Mouse (Mus musculus): ENCODE measurements at regions not wholly inside any gene's neighbourhood (a gene's known extent, or its start where the extent isn't known, plus 50 kb on each side); places are given as distances from the start of the nearest gene placed in this dataset.

GRCm38 (mm10) chr3:149846941-149847539 lies 856.7 kb upstream of the Adgrl2 start:
- Histone ChIP-seq H3K9ac (ENCODE audit: low read depth, low read length) (no peak overlapping the region), H3K27ac (no peak overlapping the region), H3K4me1 (ENCODE audit: control insufficient read depth, insufficient read depth, low read length) (no peaks in the 10 kb centered on the region), H3K79me2 (replicated peaks; ENCODE audit: control insufficient read depth, insufficient read depth, low read length) (no peaks in the 10 kb centered on the region), H3K4me3 (no peak overlapping the region), H3K36me3 (ENCODE audit: control insufficient read depth, insufficient read depth, low read length) (no peaks in the 10 kb centered on the region), H3K27me3 (ENCODE audit: control insufficient read depth, insufficient read depth, low read length) (no peaks in the 10 kb centered on the region)
- no peak for DNase-seq
- WGBS = 83% methylated on average over 7 of the region's 7 CpGs
- intact Hi-C loops (cut with DNase I) = no loop called here
- TF ChIP-seq POLR2A (IDR thresholded peaks at IDR 0.05; ENCODE audit: insufficient read depth, low read depth, low read length) (no peak), EP300 (IDR thresholded peaks at IDR 0.05; ENCODE audit: insufficient read depth, low read depth, low read length) (no peak), CTCF (IDR thresholded peaks at IDR 0.05) (no peak)

GRCm38 (mm10) chr3:149845826-149846486 lies 855.6 kb upstream of the Adgrl2 start:
- H3K4me1 ChIP-seq (ENCODE audit: control insufficient read depth, insufficient read depth, low read length) = no peaks in the 10 kb centered on the region
- 50% methylated on average over 3 of the region's 3 CpGs for WGBS
- intact Hi-C loops (cut with DNase I) = no loop called here
- TF ChIP-seq EP300 (IDR thresholded peaks at IDR 0.05; ENCODE audit: insufficient read depth, low read depth, low read length) (no peak), CTCF (IDR thresholded peaks at IDR 0.05) (no peak), POLR2A (IDR thresholded peaks at IDR 0.05; ENCODE audit: insufficient read depth, low read depth, low read length) (no peak)
- H3K9ac ChIP-seq (ENCODE audit: low read depth, low read length) = no peak overlapping the region
- H3K4me3 ChIP-seq = no peak overlapping the region
- H3K79me2 ChIP-seq (replicated peaks; ENCODE audit: control insufficient read depth, insufficient read depth, low read length) = no peaks in the 10 kb centered on the region
- H3K36me3 ChIP-seq (ENCODE audit: control insufficient read depth, insufficient read depth, low read length) = no peaks in the 10 kb centered on the region
- H3K27ac ChIP-seq = no peak overlapping the region
- no peak for DNase-seq
- H3K27me3 ChIP-seq (ENCODE audit: control insufficient read depth, insufficient read depth, low read length) = no peaks in the 10 kb centered on the region

GRCm38 (mm10) chr3:149845083-149845825 lies 854.9 kb upstream of the Adgrl2 start:
- no peak overlapping the region for H3K9ac ChIP-seq (ENCODE audit: low read depth, low read length)
- TF ChIP-seq POLR2A (IDR thresholded peaks at IDR 0.05; ENCODE audit: insufficient read depth, low read depth, low read length) (no peak), EP300 (IDR thresholded peaks at IDR 0.05; ENCODE audit: insufficient read depth, low read depth, low read length) (no peak), CTCF (IDR thresholded peaks at IDR 0.05) (no peak)
- no peaks in the 10 kb centered on the region for H3K27me3 ChIP-seq (ENCODE audit: control insufficient read depth, insufficient read depth, low read length)
- intact Hi-C loops (cut with DNase I) = no loop called here
- no peaks in the 10 kb centered on the region for H3K36me3 ChIP-seq (ENCODE audit: control insufficient read depth, insufficient read depth, low read length)
- H3K79me2 ChIP-seq (replicated peaks; ENCODE audit: control insufficient read depth, insufficient read depth, low read length) = no peaks in the 10 kb centered on the region
- no peak overlapping the region for H3K27ac ChIP-seq
- 16% methylated on average over 18 of the region's 18 CpGs for WGBS
- H3K4me3 ChIP-seq = no peak overlapping the region
- H3K4me1 ChIP-seq (ENCODE audit: control insufficient read depth, insufficient read depth, low read length) = no peaks in the 10 kb centered on the region
- no peak for DNase-seq

GRCm38 (mm10) chr3:149837921-149838320 lies 847.6 kb upstream of the Adgrl2 start:
- no peaks in the 10 kb centered on the region for H3K79me2 ChIP-seq (replicated peaks; ENCODE audit: control insufficient read depth, insufficient read depth, low read length)
- no peak for TF ChIP-seq EP300 (IDR thresholded peaks at IDR 0.05; ENCODE audit: insufficient read depth, low read depth, low read length)
- TF ChIP-seq CTCF (IDR thresholded peaks at IDR 0.05) = no peak
- TF ChIP-seq POLR2A (IDR thresholded peaks at IDR 0.05; ENCODE audit: insufficient read depth, low read depth, low read length) = no peak
- H3K4me3 ChIP-seq = no peak overlapping the region
- H3K27ac ChIP-seq = no peak overlapping the region
- no peak for DNase-seq
- H3K27me3 ChIP-seq (ENCODE audit: control insufficient read depth, insufficient read depth, low read length) = no peaks in the 10 kb centered on the region
- intact Hi-C loops (cut with DNase I) = no loop called here
- H3K9ac ChIP-seq (ENCODE audit: low read depth, low read length) = no peak overlapping the region
- H3K4me1 ChIP-seq (ENCODE audit: control insufficient read depth, insufficient read depth, low read length) = no peaks in the 10 kb centered on the region
- H3K36me3 ChIP-seq (ENCODE audit: control insufficient read depth, insufficient read depth, low read length) = no peaks in the 10 kb centered on the region

- H3K79me2 ChIP-seq (replicated peaks; ENCODE audit: control insufficient read depth, insufficient read depth, low read length) = no peaks in the 10 kb centered on the region
Measured at GRCm38 (mm10) chr3:149836467-149837233, 846.3 kb upstream of the Adgrl2 start.

More at GRCm38 (mm10) chr3:149836467-149837233, 846.3 kb upstream of the Adgrl2 start:
- H3K36me3 ChIP-seq (ENCODE audit: control insufficient read depth, insufficient read depth, low read length) = no peaks in the 10 kb centered on the region
- no peaks in the 10 kb centered on the region for H3K4me1 ChIP-seq (ENCODE audit: control insufficient read depth, insufficient read depth, low read length)
- H3K27ac ChIP-seq = no peak overlapping the region
- intact Hi-C loops (cut with DNase I) = no loop called here
- no peaks in the 10 kb centered on the region for H3K27me3 ChIP-seq (ENCODE audit: control insufficient read depth, insufficient read depth, low read length)
- no peak overlapping the region for H3K4me3 ChIP-seq
- no peak for DNase-seq
- TF ChIP-seq POLR2A (IDR thresholded peaks at IDR 0.05; ENCODE audit: insufficient read depth, low read depth, low read length) (no peak), CTCF (IDR thresholded peaks at IDR 0.05) (no peak), EP300 (IDR thresholded peaks at IDR 0.05; ENCODE audit: insufficient read depth, low read depth, low read length) (no peak)
- WGBS = 73% methylated on average over 11 of the region's 11 CpGs
- H3K9ac ChIP-seq (ENCODE audit: low read depth, low read length) = no peak overlapping the region
